In the genomic region with DNA sequence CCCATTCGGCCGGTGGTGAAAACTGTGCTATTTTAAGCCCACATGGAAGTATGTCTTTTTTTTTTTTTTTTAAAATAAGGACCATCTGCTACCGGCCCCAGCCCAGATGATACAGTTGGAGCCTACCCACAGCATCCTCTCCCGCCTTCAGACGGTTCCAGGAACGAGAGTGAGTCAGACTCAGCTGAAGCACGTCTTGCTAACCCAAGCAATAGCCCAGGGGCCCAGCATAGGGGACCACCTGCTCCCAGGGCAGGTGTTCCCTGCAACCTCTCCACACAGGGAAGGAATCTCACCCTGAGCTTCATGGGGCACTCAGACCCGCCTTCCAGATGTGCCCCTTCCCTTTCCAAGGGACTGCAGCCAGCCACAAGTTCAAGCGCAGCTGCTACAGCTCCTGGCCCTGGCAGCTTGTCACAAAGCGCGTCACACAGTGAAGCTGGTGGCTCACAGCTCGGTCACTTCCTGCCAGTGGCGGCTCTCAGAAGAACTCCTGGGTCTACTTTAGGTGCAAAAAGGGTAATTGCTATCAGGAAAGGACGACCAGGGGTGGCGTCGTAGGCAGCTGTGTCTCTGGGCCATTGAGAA, we compare ENCODE assay signal across 8 mouse cellular contexts.
DNase-seq lines count a peak whose midpoint lies in the region; ATAC-seq lines count a peak whose summit lies in the region.

No protein-coding gene starts in this region.

- ATAC-seq in megakaryocyte, adult 5-6 weeks (ENCODE audit: poor library complexity, severe bottlenecking), result peak; percentile 68

- DNase-seq in 3134 (ENCODE audit: extremely low read depth, insufficient read length, low spot score), result peak; percentile 92
- DNase-seq in CD8-positive naive resting alpha-beta T cell, adult 2 months (ENCODE audit: low read depth in 2 of 2, low spot score in 2 of 2), result peak; percentile 25 to 41
- peak; percentile 42 for DNase-seq in gastrocnemius, postnatal 25 days
- peak; percentile 45 for DNase-seq in layer of hippocampus, adult 9-10 months (ENCODE audit: low spot score)
- DNase-seq in thymus, postnatal 14 days, result peak; percentile 73
- no peak for DNase-seq in embryo, embryonic 9.5 days (ENCODE audit: extremely low spot score)
- no peak for DNase-seq in adrenal gland, postnatal 4 days (ENCODE audit: low spot score in 2 of 2)

Comparison
In these comparisons a context has a peak if more than half of its experiments do, and no peak if none do; other contexts are left out.
1. DNase-seq: peak in 3134 (single experiment), CD8-positive naive resting alpha-beta T cell, adult 2 months (2 of 2), gastrocnemius, postnatal 25 days (single experiment), layer of hippocampus, adult 9-10 months (single experiment) and thymus, postnatal 14 days (single experiment); none in embryo, embryonic 9.5 days (single experiment) and adrenal gland, postnatal 4 days (0 of 2).